Mouse (Mus musculus): ENCODE measurements around the gene Ikzf1. TPM values are rescaled to one million over a fixed set of nuclear protein-coding genes. Genes with fewer than 3 reads are reported as not detected.

Gene Ikzf1
- polyA plus RNA-seq, 1 experiment from 2014 or later: 2.0 TPM

DNA sequence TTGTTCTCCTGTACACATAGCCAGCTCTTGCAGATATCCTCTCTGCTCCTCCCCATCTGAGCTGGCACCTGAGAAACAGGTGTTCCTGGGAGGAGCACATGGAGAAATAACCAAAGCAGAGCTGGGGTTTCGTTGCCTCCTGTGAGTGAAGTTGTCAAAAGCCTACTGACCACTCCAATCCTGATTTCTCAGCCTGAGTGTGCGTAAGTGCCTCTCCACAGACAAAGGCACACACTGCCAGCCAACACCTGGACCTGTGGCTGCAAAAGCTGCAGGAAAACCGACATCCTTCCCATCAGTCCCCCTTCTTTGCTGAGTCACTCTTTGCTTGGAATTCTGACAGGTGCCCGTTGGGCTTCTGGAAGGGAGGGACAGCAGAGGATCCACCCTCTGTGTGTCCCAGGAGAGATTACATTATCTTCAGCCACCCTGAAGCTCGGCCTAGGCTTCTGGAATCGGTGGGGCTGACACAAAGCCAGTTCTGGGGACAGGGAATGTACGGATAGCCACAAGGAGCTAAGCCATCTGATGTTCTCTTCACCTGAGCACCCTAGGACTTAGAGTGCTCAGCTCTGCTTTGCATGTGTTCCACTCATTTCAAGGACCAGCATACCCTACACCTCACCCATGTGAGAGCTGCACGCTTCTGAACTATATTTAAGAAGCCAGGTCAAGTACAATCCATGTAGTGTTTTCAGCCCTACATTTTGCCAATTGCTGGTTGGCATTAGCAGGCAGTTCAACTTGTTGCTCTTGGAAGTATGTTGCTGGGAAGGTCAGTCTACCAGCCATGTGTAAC lies 48.4 kb downstream of the Ikzf1 start:
- Histone ChIP-seq H3K4me1 (replicated peaks) (no peaks in the 10 kb centered on the region), H3K27me3 (ENCODE audit: insufficient read depth, poor library complexity, severe bottlenecking) (no peaks in the 10 kb centered on the region), H3K4me3 (no peak overlapping the region), H3K27ac (peak overlapping the region; percentile 23), H3K36me3 (no peaks in the 10 kb centered on the region), H3K9me3 (no peaks in the 10 kb centered on the region)
- WGBS: 83% methylated on average over 8 of the region's 8 CpGs
- DNase-seq (ENCODE audit: low spot score): no peak

DNA sequence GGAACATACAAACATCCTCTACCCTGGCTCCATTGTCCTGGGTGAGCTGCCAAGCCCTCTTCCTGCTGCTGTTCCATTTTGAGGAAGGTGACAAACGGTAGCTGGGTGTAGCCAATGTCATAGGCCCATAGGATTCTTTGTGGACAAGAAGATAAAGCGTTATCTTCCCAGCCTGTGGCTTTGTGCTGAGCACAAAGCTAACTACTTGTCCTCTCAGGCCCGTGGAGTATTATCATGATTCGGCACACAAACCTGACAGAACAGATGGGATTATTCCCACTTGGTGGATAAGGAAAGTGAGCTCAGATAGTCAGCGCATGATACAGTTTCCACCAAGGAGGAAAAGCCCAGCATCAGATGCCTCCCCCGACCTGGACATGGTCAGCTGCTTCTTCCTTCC lies 50.4 kb downstream of the Ikzf1 start:
- Histone ChIP-seq H3K4me3 (no peak overlapping the region), H3K27me3 (ENCODE audit: insufficient read depth, poor library complexity, severe bottlenecking) (no peaks in the 10 kb centered on the region), H3K36me3 (no peaks in the 10 kb centered on the region), H3K4me1 (replicated peaks) (no peaks in the 10 kb centered on the region), H3K9me3 (no peaks in the 10 kb centered on the region), H3K27ac (no peak overlapping the region)
- DNase-seq (ENCODE audit: low spot score): no peak
- 84% methylated on average over 6 of the region's 6 CpGs for whole genome bisulfite sequencing

DNA sequence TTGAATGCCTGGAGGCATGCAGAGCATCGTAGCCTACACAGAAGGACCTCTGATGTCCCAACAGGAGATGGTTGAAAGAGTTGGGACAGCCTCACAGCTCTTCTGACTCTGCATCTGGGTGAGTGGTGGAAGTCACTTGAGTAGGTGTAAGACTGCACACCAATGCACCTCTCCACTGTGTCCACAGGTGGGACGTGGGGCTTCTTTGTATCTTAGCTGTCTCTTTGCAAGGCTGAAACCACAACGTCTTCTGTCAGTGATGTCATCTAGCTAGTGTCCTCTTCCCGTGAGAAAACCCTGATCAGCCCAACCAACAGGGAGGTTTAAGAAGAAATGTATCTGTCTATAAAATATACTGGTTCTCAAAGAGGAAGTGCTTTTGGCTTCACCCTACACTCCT lies 52.1 kb downstream of the Ikzf1 start:
- H3K4me3 ChIP-seq: no peak overlapping the region
- H3K27ac ChIP-seq: no peak overlapping the region
- H3K4me1 ChIP-seq (replicated peaks): no peaks in the 10 kb centered on the region
- H3K9me3 ChIP-seq: no peaks in the 10 kb centered on the region
- no peak for DNase-seq (ENCODE audit: low spot score)
- 91% methylated on average over 4 of the region's 4 CpGs for WGBS
- no peaks in the 10 kb centered on the region for H3K36me3 ChIP-seq
- H3K27me3 ChIP-seq (ENCODE audit: insufficient read depth, poor library complexity, severe bottlenecking): no peaks in the 10 kb centered on the region

DNA sequence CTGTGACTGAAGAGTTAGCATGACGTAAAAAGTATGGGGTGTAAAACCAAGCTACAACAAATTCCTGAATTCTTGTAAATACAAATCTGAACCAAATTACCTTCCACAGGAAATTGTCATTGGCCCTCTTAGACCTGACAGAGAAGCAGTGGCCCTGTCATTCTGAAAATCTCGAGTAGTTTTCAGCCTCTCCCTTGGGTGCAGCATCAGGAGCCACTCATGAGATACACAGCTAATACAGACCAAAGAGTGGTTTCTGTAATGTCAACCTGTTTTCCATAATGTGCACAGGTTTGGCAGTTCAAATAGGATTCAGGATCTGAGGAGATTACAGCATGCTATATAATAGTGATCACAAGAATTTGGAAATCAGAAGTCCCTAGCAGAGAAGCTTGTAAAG lies 52.8 kb downstream of the Ikzf1 start:
- H3K9me3 ChIP-seq: peaks cover 2% of the 10 kb centered on the region; the same call in 1 of the 2 replicates
- DNase-seq (ENCODE audit: low spot score): no peak
- no peaks in the 10 kb centered on the region for H3K4me1 ChIP-seq (replicated peaks)
- no peak overlapping the region for H3K4me3 ChIP-seq
- H3K36me3 ChIP-seq: no peaks in the 10 kb centered on the region
- H3K27me3 ChIP-seq (ENCODE audit: insufficient read depth, poor library complexity, severe bottlenecking): no peaks in the 10 kb centered on the region
- 72% methylated on average over 2 of the region's 2 CpGs for WGBS
- H3K27ac ChIP-seq: no peak overlapping the region

DNA sequence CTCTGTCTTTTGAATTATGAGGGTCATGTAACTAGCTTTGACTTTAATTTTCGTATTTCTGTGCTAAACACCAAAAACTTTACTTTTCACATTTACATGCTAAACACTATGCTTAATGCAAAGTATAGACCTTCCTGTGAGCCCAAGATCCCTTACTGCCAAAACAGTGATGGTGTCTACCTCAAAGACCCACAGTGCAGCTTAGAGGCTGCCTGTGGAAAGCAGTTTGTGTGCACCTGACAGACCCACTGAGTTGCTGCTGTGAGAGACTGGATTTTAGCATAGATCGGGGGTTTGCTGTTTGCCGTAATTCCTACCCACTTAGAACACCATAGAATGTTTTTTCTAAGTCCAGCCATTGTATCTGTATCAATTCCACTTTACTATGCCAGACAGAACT lies 54.3 kb downstream of the Ikzf1 start:
- no peaks in the 10 kb centered on the region for H3K27me3 ChIP-seq (ENCODE audit: insufficient read depth, poor library complexity, severe bottlenecking)
- H3K27ac ChIP-seq: no peak overlapping the region
- no peaks in the 10 kb centered on the region for H3K36me3 ChIP-seq
- DNase-seq (ENCODE audit: low spot score): no peak
- H3K4me1 ChIP-seq (replicated peaks): no peaks in the 10 kb centered on the region
- 93% methylated on average over 3 of the region's 3 CpGs for WGBS
- H3K9me3 ChIP-seq: peaks cover 4% of the 10 kb centered on the region; the same call in 1 of the 2 replicates
- H3K4me3 ChIP-seq: no peak overlapping the region

DNA sequence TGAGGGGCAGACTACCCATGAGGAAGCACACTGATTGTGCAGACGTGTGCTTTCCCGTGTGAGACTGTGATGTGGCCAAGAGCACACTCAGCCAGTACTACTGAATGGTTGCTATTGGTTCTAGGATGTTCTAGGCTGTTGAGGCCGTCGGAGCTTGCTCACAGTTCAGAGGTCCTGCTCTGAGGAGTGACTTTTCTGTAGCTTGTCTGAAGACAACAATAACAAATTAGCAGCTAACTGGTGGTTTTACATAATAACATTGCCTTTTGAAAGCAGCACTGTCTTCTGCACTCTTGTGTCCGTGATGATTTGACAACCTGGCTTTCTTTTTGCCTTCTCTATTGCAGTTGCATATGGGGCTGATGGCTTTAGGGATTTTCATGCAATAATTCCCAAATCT lies 55.8 kb downstream of the Ikzf1 start:
- DNase-seq (ENCODE audit: low spot score): no peak
- Histone ChIP-seq H3K4me1 (replicated peaks) (no peaks in the 10 kb centered on the region), H3K4me3 (no peak overlapping the region), H3K27ac (no peak overlapping the region), H3K36me3 (no peaks in the 10 kb centered on the region), H3K27me3 (ENCODE audit: insufficient read depth, poor library complexity, severe bottlenecking) (no peaks in the 10 kb centered on the region), H3K9me3 (peaks cover 4% of the 10 kb centered on the region; the same call in 1 of the 2 replicates)
- 81% methylated on average over 5 of the region's 5 CpGs for WGBS

DNA sequence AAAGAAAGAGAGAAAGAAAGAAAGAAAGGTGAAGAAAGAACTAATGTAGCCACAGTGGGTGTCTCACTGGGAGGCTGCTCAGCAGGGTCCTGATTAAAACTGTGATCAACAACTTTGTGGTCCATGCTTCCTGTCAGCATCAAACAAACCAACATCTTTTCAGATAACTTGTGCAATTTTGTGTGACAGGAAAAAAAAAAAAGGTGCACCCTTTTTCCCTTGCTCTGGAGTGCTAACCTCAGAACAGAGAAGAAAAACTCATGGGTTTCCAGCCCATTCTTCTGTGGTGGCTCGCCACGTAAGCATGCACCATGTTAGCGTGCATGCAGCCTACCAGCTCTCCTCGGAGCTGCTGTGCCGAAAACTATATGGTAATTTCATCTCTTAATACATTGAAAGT lies 56.8 kb downstream of the Ikzf1 start:
- H3K27ac ChIP-seq: no peak overlapping the region
- 93% methylated on average over 5 of the region's 5 CpGs for WGBS
- no peaks in the 10 kb centered on the region for H3K4me1 ChIP-seq (replicated peaks)
- H3K9me3 ChIP-seq: peaks cover 4% of the 10 kb centered on the region; the same call in 1 of the 2 replicates
- no peak overlapping the region for H3K4me3 ChIP-seq
- H3K36me3 ChIP-seq: no peaks in the 10 kb centered on the region
- no peak for DNase-seq (ENCODE audit: low spot score)
- H3K27me3 ChIP-seq (ENCODE audit: insufficient read depth, poor library complexity, severe bottlenecking): no peaks in the 10 kb centered on the region

DNA sequence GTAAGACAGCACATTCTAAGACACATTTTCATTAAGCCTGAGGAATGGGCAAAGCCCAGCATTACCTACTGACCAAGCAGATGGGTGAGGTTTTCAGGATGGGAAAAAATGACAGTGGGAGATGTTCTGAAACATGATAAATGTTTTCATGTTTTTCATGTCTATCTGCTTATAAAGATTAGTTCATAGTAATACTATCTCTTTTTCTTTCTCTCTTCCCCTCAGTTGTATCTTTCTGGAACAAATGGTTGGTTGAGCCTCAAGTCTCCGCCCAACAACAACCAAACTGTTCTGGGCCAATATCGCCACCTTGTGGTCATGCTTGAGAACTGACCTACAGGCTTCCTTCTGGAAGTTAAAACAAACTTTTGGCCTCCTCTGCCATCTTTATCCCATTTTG lies 57.8 kb downstream of the Ikzf1 start:
- H3K9me3 ChIP-seq: peaks cover 4% of the 10 kb centered on the region; the same call in 1 of the 2 replicates
- no peak overlapping the region for H3K4me3 ChIP-seq
- no peaks in the 10 kb centered on the region for H3K36me3 ChIP-seq
- H3K4me1 ChIP-seq (replicated peaks): no peaks in the 10 kb centered on the region
- H3K27me3 ChIP-seq (ENCODE audit: insufficient read depth, poor library complexity, severe bottlenecking): no peaks in the 10 kb centered on the region
- H3K27ac ChIP-seq: no peak overlapping the region
- 34% methylated on average over 2 of the region's 2 CpGs for WGBS
- peak; percentile 30 for DNase-seq (ENCODE audit: low spot score)

DNA sequence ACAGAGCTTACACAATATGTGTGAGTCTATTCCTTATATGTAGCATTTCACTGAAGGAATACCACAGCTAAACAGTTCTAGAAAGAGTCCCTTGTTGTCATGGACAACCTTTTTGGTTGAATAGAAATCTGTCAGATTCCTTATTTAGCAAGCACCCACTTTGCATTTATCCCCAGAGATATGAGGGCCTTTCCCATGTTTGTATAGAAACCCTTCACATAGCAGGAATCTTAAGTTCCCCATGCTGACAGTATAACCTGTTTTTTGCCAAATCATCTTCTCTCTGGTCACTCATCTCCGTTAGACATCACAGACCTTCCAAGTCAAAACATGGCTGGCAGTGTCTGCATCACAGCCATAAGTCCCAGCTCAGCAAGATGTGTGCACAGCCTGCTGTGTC lies 59.4 kb downstream of the Ikzf1 start:
- no peaks in the 10 kb centered on the region for H3K36me3 ChIP-seq
- peaks cover 4% of the 10 kb centered on the region; the same call in 1 of the 2 replicates for H3K9me3 ChIP-seq
- 0 out of 2 replicates have a peak, but pooled peaks cover 3% of the 10 kb centered on the region for H3K4me1 ChIP-seq (replicated peaks)
- 56% methylated on average over 1 of the region's 1 CpGs for WGBS
- H3K27me3 ChIP-seq (ENCODE audit: insufficient read depth, poor library complexity, severe bottlenecking): no peaks in the 10 kb centered on the region
- H3K4me3 ChIP-seq: no peak overlapping the region
- no peak overlapping the region for H3K27ac ChIP-seq
- no peak for DNase-seq (ENCODE audit: low spot score)

DNA sequence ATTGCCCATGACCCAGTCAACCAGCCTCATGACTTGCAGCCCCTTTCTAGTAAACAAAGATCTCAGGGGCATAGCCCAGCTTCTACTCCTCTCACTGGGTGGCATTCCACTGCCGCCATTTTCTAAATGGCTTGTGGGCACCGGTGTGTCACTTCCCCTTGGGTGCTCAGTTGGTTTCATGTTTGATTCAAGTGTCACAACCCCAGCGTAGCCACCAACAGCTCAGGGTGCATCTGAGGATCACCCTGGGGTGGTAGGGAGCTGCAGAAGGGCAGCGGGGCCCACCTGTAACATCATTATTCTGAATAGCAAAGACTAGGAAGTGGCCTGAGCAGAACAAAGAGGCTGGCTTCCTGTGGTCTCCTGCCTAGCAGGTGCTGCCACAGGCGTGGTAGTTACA lies 66.3 kb downstream of the Ikzf1 start:
- H3K36me3 ChIP-seq: no peaks in the 10 kb centered on the region
- 89% methylated on average over 5 of the region's 5 CpGs for WGBS
- no peak overlapping the region for H3K4me3 ChIP-seq
- H3K27me3 ChIP-seq (ENCODE audit: insufficient read depth, poor library complexity, severe bottlenecking): no peaks in the 10 kb centered on the region
- no peak overlapping the region for H3K27ac ChIP-seq
- DNase-seq (ENCODE audit: low spot score): no peak
- 0 out of 2 replicates have a peak, but pooled peaks cover 3% of the 10 kb centered on the region for H3K4me1 ChIP-seq (replicated peaks)
- no peaks in the 10 kb centered on the region for H3K9me3 ChIP-seq

DNA sequence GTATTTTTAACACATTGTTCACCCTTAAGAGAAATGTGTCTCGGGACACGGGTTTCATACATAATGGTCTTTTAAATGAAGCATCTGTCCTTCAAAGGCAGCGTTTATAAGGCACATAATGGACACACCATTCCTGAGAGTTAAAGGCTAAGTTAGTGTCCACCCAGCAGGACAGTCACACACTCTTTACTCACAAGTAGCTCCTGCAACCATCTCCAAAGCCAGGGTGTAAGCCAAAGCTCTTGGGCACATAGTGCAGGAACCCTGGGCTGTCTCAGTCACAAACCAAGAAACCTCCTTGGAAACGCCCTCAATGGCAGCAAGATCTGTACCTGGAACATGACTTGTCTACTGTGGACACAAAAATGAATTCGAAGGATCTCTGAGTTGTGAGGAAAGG lies 68.1 kb downstream of the Ikzf1 start:
- DNase-seq (ENCODE audit: low spot score): no peak
- H3K4me1 ChIP-seq (replicated peaks): 0 out of 2 replicates have a peak, but pooled peaks cover 3% of the 10 kb centered on the region
- no peaks in the 10 kb centered on the region for H3K9me3 ChIP-seq
- WGBS: 90% methylated on average over 5 of the region's 5 CpGs
- no peak overlapping the region for H3K4me3 ChIP-seq
- H3K27me3 ChIP-seq (ENCODE audit: insufficient read depth, poor library complexity, severe bottlenecking): no peaks in the 10 kb centered on the region
- no peaks in the 10 kb centered on the region for H3K36me3 ChIP-seq
- no peak overlapping the region for H3K27ac ChIP-seq

DNA sequence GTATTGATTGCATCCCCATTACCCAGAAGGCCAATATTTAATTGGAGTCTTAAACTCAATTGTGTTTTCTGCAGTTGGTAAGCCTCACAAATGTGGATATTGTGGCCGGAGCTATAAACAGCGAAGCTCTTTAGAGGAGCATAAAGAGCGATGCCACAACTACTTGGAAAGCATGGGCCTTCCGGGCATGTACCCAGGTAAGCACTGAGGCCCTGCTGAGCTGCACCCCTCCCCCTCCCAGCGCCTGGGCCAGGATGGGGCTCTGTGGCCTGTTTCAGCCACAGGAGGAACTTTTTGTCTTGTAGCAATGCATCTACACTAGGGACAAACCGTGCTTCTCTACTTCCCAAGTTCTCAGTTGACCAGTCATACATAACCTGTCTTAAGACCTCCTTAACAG lies 73.3 kb downstream of the Ikzf1 start:
- no peak for DNase-seq (ENCODE audit: low spot score)
- H3K4me3 ChIP-seq: no peak overlapping the region
- WGBS: 76% methylated on average over 6 of the region's 6 CpGs
- H3K9me3 ChIP-seq: no peaks in the 10 kb centered on the region
- H3K4me1 ChIP-seq (replicated peaks): no peaks in the 10 kb centered on the region
- no peak overlapping the region for H3K27ac ChIP-seq
- H3K27me3 ChIP-seq (ENCODE audit: insufficient read depth, poor library complexity, severe bottlenecking): no peaks in the 10 kb centered on the region
- H3K36me3 ChIP-seq: no peaks in the 10 kb centered on the region

DNA sequence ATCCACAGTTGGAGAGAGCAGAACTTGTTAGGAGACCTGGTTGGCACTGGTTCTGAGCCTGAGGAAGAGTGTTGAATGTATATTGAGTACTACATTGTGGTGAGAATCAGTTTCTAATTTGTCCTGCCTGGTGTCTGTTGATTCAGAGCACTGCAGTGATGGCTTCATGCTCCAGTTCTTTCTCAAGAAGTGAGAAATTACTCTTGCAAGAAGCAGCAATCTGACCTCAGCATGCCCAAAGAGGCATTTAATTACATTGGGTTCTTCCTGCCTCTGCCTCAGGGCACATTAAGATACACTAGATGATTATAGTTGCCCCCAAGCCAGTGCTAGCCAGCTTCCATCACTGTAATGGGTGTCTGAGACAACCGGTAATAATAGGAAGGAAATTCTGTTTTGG lies 74.1 kb downstream of the Ikzf1 start:
- 93% methylated on average over 1 of the region's 1 CpGs for WGBS

More for the DNA sequence above, 74.1 kb downstream of the Ikzf1 start:
- H3K4me1 ChIP-seq (replicated peaks): no peaks in the 10 kb centered on the region
- DNase-seq (ENCODE audit: low spot score): no peak
- H3K4me3 ChIP-seq: no peak overlapping the region
- no peaks in the 10 kb centered on the region for H3K27me3 ChIP-seq (ENCODE audit: insufficient read depth, poor library complexity, severe bottlenecking)
- no peaks in the 10 kb centered on the region for H3K9me3 ChIP-seq
- no peaks in the 10 kb centered on the region for H3K36me3 ChIP-seq
- no peak overlapping the region for H3K27ac ChIP-seq
